Mouse (Mus musculus): ENCODE data around the gene Vsir.

- TF ChIP-seq CTCF (IDR thresholded peaks at IDR 0.05; ENCODE audit: extremely low read depth, insufficient read depth, insufficient read length, insufficient replicate concordance) (no peak), POLR2A (IDR thresholded peaks at IDR 0.05; ENCODE audit: low read depth, low read length) (no peak)
Measured at GRCm38 (mm10) chr10:60398051-60398814, 51.6 kb downstream of the Vsir start.

Data from spleen, adult 2 months (tissue).